Mouse (Mus musculus) cerebellum, adult 9-10 months (tissue): ENCODE results near the gene Tor1aip2.

Experiments
- DNase-seq: peaks from one replicate; pipeline ENCODE4 v3.0.0; 2022

The Tor1aip2 gene

DNA sequence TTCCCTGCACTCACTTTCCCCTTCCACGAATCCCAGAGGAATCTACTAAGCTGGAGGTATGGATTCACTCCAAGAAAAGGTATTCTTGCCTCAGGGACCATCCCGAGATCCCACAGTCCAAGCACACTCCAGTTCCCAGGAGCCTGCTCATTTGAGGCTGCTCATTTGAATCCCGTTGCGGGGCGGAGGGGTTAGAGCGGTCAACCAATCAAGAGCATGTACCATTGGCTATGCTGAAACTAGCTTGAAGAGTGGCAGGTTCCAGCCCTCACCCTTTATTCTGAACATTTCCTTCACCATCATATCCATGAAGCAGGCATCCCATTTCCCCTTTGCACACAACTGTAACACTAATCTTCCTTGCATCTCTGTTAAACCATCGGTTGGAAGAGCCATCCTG lies 76.9 kb downstream of the Tor1aip2 start:
- no peak for DNase-seq

DNA sequence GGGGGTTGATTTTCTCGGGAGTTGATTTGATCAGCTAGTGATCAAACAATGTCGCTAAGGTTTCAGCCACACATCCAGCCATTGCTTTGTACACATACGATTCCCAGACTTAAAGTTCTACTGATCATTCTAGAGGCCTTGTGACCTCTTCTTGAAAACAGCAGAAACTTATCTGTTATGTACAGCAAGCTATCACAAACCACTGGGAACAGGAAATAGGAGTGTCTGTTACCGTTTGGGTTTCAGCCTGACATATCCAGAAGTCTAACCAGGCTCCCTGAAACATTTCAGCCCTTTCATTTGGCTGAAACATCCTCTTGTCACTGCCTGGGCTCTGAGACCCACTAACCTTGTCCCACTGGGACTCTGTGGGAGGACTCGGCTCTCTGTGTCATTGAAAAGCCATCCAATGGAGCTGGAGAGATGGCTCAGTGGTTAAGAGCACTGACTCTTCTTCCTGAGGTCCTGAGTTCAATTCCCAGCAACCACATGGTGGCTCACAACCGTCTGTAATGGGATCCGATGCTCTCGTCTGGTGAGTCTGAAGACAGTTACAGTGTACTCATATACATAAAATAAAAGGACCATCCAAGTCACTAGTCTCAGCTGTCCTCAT lies 78.8 kb downstream of the Tor1aip2 start:
- no peak for DNase-seq

DNA sequence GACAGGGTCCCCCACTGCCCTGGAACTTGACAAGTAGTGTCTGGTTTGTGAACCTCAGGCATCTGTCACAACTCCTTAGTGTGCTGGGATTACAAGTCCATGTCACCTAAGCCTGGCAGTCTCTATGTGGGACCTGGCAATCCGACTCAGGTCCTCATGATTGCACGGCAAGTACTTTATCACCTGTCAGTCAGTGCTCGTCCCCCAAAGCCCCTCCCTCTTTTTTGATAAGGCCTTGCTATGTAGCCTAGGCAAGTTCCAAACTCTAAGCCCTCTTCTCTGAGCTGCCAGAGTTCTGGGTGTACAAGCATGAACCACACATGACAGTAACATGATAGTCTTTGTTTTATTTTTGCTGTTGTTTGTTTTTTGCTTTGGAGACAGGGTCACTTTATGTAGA lies 81.6 kb downstream of the Tor1aip2 start:
- DNase-seq = no peak
